Mouse (Mus musculus) kidney, postnatal 10 days (tissue): ENCODE measurements around the gene Igfals.

Experiments used
- DNase-seq: peaks from one replicate; pipeline ENCODE4 v3.0.0; 2021; ENCODE audit warnings: mixed read lengths

The Igfals gene

DNA sequence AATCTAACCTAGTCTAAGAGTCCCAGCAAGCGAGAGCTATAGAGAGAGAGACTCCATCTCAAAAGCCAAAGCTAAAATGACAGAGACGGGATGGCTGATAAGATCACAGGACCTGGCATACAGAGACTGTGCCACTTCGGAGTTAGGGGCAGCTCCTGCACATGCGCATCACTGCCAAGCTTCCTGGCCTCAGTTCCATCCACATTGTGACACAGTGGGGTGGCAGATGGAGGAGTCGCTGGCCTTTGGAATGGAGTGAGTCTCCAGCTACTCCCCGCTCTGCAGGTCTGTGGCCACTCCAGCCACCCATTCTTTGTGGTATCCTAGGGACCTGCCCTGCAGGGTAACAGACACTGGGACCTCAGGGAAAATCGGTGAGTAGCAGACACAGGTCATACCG, at the start of gene Igfals:
TSS of gene Igfals (plus strand) at position 222 of the 400 bp plus-strand sequence.
- no peak for DNase-seq

DNA sequence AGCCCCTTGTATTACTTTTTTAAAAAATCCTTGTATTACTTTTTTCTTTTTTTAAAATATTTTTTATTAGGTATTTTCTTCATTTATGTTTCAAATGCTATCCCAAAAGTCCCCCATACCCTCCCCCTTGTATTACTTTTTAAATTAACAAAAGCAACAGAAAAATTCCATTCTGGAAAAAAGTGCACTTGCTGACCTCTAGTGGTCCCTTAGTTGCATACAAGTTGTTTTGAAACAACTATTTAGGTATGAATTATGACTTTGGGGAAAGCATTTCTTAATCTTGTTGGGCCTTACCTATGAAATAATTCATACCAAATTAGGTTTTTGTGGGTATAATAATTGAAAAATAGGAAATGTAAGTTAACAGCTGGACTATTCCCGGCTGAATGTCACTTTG, 48.3 kb upstream of the Igfals start:
- DNase-seq = no peak

GRCm38 (mm10) chr17:24818172-24818571, 47.6 kb upstream of the Igfals start:
- DNase-seq = no peak

DNA sequence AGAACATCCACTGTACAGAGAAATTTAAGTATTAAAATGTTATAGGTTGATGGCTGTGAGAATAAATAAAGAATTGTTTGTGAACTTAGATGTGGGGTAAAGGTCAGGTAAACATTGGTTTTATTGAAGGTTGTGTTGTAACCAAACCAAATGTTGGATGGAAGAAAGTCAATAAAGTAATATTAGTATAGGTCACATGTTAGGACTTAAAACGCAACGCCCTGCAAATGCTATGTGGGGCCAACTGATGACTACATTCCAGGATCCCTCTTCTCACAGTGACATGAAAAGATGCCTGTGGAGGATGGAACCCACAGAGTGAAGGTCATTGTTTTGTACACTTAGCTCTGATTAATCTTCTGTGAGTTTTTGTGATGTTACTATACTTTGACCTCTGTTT, 46.3 kb upstream of the Igfals start:
- no peak for DNase-seq

- peak; percentile 15 for DNase-seq
These were observed 44.2 kb upstream of the Igfals start for GRCm38 (mm10) chr17:24821351-24822280.

- DNase-seq = no peak
These were observed 26.0 kb upstream of the Igfals start, which contains the start of gene Hagh for GRCm38 (mm10) chr17:24839842-24840241. Gene Hagh, plus strand, starts transcription at chr17:24840143.

- no peak for DNase-seq
These were observed 25.5 kb upstream of the Igfals start for GRCm38 (mm10) chr17:24840341-24840740.

DNA sequence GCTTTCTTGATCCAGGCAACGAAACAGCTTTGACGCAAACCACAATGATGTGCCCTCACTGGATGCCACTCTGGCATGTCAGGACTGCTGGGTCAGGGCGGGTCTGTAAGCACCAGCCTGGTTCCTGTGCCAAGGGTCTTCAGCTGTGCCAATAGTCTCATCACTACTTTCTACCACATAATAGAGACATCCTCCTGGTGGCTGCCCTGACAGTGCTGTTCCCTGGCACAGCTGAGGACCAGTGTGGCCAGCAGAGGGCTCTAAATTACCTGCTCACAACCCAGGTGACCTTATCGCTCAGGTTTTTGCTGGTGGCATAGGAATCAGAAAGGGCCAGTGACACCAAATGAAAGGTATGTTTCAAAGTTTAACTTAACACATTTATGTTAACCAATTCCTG, 24.7 kb upstream of the Igfals start:
- DNase-seq = peak; percentile 55

DNA sequence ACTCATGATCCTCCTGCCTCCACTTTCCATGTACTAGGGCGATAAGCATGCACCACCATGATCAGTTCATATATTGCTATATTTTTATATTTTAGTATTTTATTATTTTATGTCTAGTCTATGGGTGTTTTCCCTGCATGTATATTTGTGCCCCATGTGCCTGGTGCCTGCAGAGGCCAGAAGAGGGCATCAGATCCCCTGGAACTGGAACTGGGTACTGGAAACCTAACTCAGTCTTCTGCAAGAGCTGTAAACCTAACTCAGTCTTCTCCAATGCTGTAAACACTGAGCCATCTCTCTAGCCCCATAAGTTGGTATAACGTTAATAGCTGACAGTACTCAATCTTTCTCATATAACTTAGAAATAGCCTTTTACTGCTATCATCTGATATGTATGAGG, 23.2 kb upstream of the Igfals start:
- DNase-seq = no peak

GRCm38 (mm10) chr17:24844525-24844924, 21.3 kb upstream of the Igfals start:
- no peak for DNase-seq

GRCm38 (mm10) chr17:24847386-24847785, 18.4 kb upstream of the Igfals start:
- DNase-seq = no peak

DNA sequence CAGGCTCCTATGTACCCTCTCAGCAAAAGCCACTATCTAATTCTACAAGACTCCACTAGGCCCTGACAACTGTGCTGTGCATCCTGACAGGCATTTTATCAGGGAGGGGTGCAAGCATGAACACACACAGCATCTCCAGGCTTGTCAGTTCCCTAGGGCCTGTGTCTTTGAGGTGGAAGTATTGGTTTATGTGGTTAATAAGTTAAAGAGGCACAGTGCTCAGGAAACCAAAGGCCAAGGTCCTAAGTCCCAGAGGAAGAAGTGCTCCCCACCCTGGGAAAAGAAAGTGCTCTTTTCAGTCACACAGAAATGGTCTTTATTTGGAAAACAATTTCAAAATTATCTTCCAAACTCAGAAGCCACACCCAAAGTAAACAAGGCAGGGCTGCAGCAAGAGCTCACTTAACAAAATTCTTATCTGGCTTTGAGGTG, 17.2 kb upstream of the Igfals start:
- DNase-seq = no peak

- no peak for DNase-seq
These were observed 16.1 kb upstream of the Igfals start for GRCm38 (mm10) chr17:24849733-24850064.

- DNase-seq = peak; percentile 97
These were observed 15.6 kb upstream of the Igfals start, which contains the start of gene Fahd1 for GRCm38 (mm10) chr17:24850065-24850772. Gene Fahd1, minus strand, starts transcription at chr17:24850364.

DNA sequence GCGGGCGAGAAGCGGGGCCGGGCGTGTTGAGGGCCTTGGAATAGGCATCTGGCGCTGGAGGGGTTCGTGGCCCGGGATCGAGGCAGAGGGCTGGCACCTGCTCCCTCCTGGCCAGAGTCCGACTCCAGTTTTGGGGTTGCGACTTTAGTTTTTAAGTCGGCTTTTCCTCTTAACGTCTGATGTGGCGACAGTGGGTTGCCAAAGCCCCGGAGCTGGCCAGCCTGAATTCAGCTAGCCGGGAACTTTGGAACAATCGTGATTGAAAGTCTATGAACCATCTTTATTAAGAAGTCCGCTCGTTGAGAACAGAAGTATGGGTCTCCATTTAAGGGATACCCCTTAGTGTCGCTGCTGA, 15.0 kb upstream of the Igfals start:
- DNase-seq = no peak

DNA sequence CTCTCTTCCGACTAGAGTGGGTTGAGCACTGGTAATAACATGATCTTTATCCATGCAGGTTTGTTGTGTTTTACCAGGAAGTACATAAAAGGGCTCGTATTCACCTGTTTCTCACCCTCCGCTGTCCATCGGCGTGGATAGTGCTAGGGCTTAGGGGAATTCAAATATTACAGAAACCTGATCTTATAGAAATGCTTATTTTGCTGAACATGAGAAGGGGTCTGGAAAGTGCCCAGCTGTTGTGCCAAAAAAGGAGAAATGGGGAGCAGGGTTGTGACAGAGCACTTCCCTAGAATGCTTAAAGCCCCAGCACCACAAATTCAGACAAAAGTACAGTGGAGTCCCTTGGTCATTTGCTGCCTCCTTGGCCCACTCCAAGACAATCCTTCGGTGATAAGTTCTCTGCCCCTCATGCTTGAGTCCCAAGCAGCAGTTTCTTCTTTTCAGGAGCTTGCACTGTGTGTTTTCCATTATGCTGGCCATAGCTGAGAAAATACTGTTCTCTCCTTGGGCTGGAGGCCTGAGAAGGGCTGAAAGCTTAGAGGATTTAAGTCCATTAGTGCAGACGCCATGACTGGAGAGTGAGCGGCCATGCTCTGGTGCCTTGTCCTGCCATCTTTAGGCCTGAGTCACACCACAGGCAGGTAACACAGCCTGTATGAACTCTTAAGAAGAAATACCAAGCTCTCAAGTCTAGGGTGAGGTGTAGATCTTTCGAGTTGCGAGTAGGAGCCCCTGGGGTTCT, 14.2 kb upstream of the Igfals start:
- no peak for DNase-seq

- DNase-seq = no peak
These were observed 9.8 kb upstream of the Igfals start for GRCm38 (mm10) chr17:24855838-24856464.

DNA sequence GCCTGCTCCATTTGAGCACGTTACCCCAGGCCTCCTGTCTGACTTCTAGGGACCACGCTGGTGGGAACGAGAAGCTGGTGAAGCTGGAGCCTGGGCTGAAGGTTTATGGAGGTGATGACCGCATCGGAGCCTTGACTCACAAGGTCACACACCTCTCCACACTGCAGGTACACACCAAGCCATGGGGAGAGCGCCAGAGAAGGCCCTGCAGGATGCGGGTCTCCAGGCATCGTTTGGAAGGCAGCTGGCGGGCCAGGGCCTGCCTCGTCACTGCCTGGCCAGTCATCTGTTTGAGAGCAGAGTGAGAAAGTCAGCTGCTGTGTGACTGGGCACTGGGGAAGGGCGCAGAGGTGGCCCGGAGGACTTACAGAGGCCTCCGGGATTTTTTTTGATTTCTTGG, 9.2 kb upstream of the Igfals start:
- no peak for DNase-seq

GRCm38 (mm10) chr17:24857831-24858470, 7.8 kb upstream of the Igfals start:
- DNase-seq = peak; percentile 58

GRCm38 (mm10) chr17:24858967-24859366, 6.8 kb upstream of the Igfals start:
- DNase-seq = no peak

- DNase-seq = no peak
These were observed 5.7 kb upstream of the Igfals start for GRCm38 (mm10) chr17:24860076-24860475.

GRCm38 (mm10) chr17:24861785-24862184, 4.0 kb upstream of the Igfals start:
- DNase-seq = no peak
